ENCODE assay signal across 15 mouse cellular contexts in genomic region chr17:85372076-85372475, GRCm38 (mm10).
DNase-seq lines count a peak whose midpoint lies in the region; ATAC-seq and TF ChIP-seq lines count a peak whose summit lies in the region.
"Had no signal": no experiment of that assay in that cellular context is flagged by ENCODE, and none has a peak within 500 bp of the region (broad histone marks: within the 10 kb centered on the region; RNA-seq: fewer than 3 reads in every experiment).

No protein-coding gene starts in this region.

- no peak for ATAC-seq in lung, embryonic 14.5 days (ENCODE audit: insufficient read depth)
- ATAC-seq: liver, postnatal 0 days had no signal

- no peaks in the 10 kb centered on the region for H3K36me3 ChIP-seq in lung, embryonic 14.5 days (ENCODE audit: insufficient read depth)
- no peaks in the 10 kb centered on the region for H3K36me3 ChIP-seq in limb, embryonic 10.5 days
- H3K36me3 ChIP-seq: hindbrain, embryonic 12.5 days; neural tube, embryonic 13.5 days had no signal

- DNase-seq in adrenal gland, postnatal 25 days, result peak; percentile 4
- DNase-seq in adrenal gland, adult 18-20 months (ENCODE audit: low spot score in 2 of 2), result no peak
- DNase-seq in lung, embryonic 14.5 days, result peak; percentile 81
- DNase-seq in lung, adult 2 months, result no peak
- peak; percentile 51 for DNase-seq in R1 (ENCODE audit: low read depth, low spot score)
- peak; percentile 53 for DNase-seq in limb, embryonic 10.5 days (ENCODE audit: low spot score)
- DNase-seq in yolk sac, embryonic 10.5 days (ENCODE audit: low spot score), result no peak
- DNase-seq in right cerebral cortex, postnatal 36 days (ENCODE audit: low spot score in 2 of 2), result no peak
- DNase-seq: cerebellum, postnatal 25 days; kidney, adult 8-10 months; left cerebral cortex, postnatal 4 days; liver, postnatal 0 days; midbrain, embryonic 14.5 days had no signal

- H3K9ac ChIP-seq in lung, embryonic 14.5 days, result no peak overlapping the region
- H3K9ac ChIP-seq: hindbrain, embryonic 12.5 days; liver, postnatal 0 days; neural tube, embryonic 13.5 days had no signal

- TF ChIP-seq POLR2A in lung, adult 2 months (IDR thresholded peaks at IDR 0.05; ENCODE audit: borderline replicate concordance, extremely low read depth, low read depth, low read length), result no peak

- H3K4me2 ChIP-seq in lung, embryonic 14.5 days, result no peak overlapping the region
- H3K4me2 ChIP-seq: hindbrain, embryonic 12.5 days; neural tube, embryonic 13.5 days had no signal

- no peak for TF ChIP-seq CTCF in lung, embryonic 14.5 days (IDR thresholded peaks at IDR 0.05; ENCODE audit: low read depth)
- TF ChIP-seq CTCF in lung, adult 2 months (IDR thresholded peaks at IDR 0.05; ENCODE audit: insufficient read depth, low read length), result no peak

- H3K4me1 ChIP-seq in lung, embryonic 14.5 days (ENCODE audit: insufficient read depth), result no peaks in the 10 kb centered on the region
- no peaks in the 10 kb centered on the region for H3K4me1 ChIP-seq in lung, adult 2 months (ENCODE audit: control insufficient read depth, insufficient read depth, low read length)
- H3K4me1 ChIP-seq in limb, embryonic 10.5 days, result no peaks in the 10 kb centered on the region
- H3K4me1 ChIP-seq: hindbrain, embryonic 12.5 days had no signal

- 58% methylated on average over 13 of the region's 13 CpGs for WGBS in lung, embryonic 14.5 days
- 62% methylated on average over 13 of the region's 13 CpGs for WGBS in lung, adult 2 months
- 82% methylated on average over 13 of the region's 13 CpGs for WGBS in limb, embryonic 10.5 days

- H3K4me3 ChIP-seq in lung, embryonic 14.5 days (ENCODE audit: low read depth, low read length), result no peak overlapping the region
- H3K4me3 ChIP-seq in lung, adult 2 months (replicated peaks; ENCODE audit: extremely low read depth, low read depth, low read length), result no peak overlapping the region
- H3K4me3 ChIP-seq in limb, embryonic 10.5 days, result no peak overlapping the region
- H3K4me3 ChIP-seq: hindbrain, embryonic 12.5 days; neural tube, embryonic 13.5 days had no signal

- no peaks in the 10 kb centered on the region for H3K27me3 ChIP-seq in lung, embryonic 14.5 days (ENCODE audit: insufficient read depth, low read length)
- H3K27me3 ChIP-seq in limb, embryonic 10.5 days (ENCODE audit: low read depth, poor library complexity, severe bottlenecking), result no peaks in the 10 kb centered on the region
- H3K27me3 ChIP-seq: hindbrain, embryonic 12.5 days; neural tube, embryonic 13.5 days had no signal

- H3K27ac ChIP-seq in lung, embryonic 14.5 days (ENCODE audit: low read depth), result no peak overlapping the region
- no peak overlapping the region for H3K27ac ChIP-seq in limb, embryonic 10.5 days
- H3K27ac ChIP-seq: hindbrain, embryonic 12.5 days; neural tube, embryonic 13.5 days had no signal

- no peaks in the 10 kb centered on the region for H3K9me3 ChIP-seq in lung, embryonic 14.5 days (ENCODE audit: low read depth, low read length)
- no peaks in the 10 kb centered on the region for H3K9me3 ChIP-seq in limb, embryonic 10.5 days (replicated peaks)
- H3K9me3 ChIP-seq: hindbrain, embryonic 12.5 days; neural tube, embryonic 13.5 days had no signal

Comparison
In these comparisons a context has a peak if more than half of its experiments do, and no peak if none do; other contexts are left out.
1. DNase-seq: peak in adrenal gland, postnatal 25 days (single experiment), lung, embryonic 14.5 days (single experiment), R1 (single experiment) and limb, embryonic 10.5 days (single experiment); none in adrenal gland, adult 18-20 months (0 of 2), lung, adult 2 months (single experiment), yolk sac, embryonic 10.5 days (single experiment) and right cerebral cortex, postnatal 36 days (0 of 2).